Mouse (Mus musculus): ENCODE results near the gene 1700122O11Rik. TPM values are rescaled to one million over a fixed set of nuclear protein-coding genes. Genes with fewer than 3 reads are reported as not detected.
A peak's percentile ranks its signal among the peaks of the same experiment; 100 is the strongest.

Gene 1700122O11Rik
- not detected in 2 replicates for polyA plus RNA-seq (2012; rRNA removed)

DNA sequence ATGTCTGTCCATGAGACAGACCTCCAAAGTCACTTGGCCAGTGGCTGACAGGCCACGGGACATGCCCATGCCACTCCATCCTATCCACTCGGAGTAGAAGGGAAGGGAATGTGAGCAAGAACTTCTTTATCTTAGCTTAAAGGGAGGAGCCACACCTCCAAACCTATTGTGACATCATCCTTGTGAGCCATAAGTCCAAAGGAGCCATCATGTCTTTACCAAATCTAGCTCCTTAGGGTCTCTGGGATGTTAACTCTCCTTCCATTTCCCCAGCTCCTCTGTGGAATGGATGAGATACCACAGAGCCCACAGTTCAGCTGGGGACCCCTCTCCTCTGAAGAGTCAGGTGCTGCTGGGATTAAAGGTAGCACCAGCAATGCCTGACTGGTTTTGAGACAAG, at the start of gene 1700122O11Rik:
Gene 1700122O11Rik (minus strand): TSS at position 101 of the 400 bp plus-strand sequence.
- no peak for DNase-seq (ENCODE audit: low read depth, low spot score)
- 88% methylated on average over 2 of the region's 2 CpGs for WGBS

DNA sequence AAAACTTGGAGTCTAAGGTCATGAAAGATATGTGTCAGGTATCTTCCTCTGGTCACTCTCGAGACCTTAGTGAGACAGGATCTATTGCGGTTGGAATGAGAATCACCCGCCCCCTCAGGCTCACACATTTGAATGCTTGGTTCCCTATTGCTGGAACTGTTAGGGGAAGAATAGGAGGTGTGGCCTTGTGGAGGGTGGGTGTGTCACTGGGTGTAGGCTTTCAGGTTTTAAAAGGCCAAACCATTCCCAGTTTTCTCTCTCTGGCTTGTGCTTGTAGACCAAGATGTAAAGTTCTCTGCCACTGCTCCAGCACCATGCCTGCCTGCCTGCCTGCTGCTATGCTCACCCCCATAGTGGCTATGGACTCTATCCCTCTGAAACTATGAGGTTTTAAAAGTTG, 42.5 kb upstream of the 1700122O11Rik start:
- no peak for DNase-seq (ENCODE audit: low read depth, low spot score)
- WGBS = 65% methylated on average over 3 of the region's 3 CpGs

DNA sequence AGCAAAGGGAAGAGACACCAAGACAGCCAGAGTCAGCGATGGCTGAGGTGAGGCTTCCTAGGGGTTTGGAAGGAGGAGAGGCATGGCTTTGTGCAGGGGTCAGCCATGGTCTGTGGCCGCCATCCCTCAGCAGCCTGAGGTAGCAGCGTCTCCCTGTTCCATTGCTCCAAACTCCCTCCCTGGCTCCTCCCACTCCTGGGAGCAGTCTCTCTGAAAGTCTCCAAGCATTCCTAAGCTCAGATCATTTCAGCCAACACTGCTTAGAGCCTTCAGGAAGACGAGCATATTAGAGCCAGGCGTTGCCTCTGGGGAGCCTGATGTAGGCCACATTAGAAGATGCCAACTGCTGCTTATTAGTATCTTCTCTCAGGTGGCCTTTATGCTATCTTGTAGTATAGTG, 29.6 kb upstream of the 1700122O11Rik start:
- WGBS = 61% methylated on average over 5 of the region's 5 CpGs

DNA sequence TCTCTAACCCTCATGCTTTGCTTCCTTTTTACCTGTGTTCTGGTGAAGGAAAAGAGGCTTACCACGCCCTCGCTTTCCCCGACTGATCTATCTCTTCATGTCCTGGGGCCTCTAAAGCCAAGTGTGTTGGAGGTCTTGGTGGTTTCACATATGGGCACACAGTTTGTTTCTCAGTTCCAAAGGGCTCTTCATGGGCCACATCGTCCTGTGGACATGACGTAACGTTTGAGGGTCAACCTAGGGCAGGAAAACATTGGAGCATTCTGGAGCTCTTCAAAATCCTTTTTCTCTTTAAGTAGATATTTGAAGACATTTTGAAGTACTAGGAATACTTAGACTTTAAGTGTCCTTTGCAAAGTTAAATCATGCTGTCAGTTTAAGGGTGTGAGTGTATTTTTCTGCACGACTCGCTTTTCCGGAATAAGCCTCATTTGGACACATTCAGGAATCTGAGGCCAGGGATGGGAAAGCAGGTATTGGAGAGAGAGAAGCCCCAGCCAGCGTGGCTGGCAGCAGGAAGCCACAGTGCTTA, 29.1 kb upstream of the 1700122O11Rik start:
- 71% methylated on average over 10 of the region's 10 CpGs for WGBS
- DNase-seq (ENCODE audit: low read depth, low spot score) = no peak

More for the DNA sequence above, 29.6 kb upstream of the 1700122O11Rik start:
- DNase-seq (ENCODE audit: low read depth, low spot score) = no peak

DNA sequence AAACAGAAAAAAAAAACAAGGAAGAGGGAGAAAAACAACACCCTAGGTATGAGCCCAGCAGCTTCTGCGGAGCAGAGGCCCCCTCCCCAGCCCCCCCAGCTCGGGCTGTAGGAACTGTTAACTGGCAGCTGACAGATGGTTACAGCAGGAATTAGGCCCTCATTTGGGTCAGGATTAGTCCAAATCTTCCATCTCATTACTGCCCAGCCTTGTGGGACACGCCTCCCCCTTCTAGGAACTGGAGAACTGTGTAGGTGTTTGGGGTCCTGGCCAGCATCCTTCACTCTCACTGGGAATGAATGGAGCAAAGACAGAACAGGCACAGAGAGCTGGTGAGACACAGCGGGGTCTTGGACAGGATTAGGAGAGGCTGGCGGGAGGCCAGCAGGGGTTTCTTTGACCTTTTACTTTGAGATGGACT, 27.0 kb upstream of the 1700122O11Rik start:
- DNase-seq (ENCODE audit: low read depth, low spot score) = no peak
- 72% methylated on average over 5 of the region's 5 CpGs for WGBS

DNA sequence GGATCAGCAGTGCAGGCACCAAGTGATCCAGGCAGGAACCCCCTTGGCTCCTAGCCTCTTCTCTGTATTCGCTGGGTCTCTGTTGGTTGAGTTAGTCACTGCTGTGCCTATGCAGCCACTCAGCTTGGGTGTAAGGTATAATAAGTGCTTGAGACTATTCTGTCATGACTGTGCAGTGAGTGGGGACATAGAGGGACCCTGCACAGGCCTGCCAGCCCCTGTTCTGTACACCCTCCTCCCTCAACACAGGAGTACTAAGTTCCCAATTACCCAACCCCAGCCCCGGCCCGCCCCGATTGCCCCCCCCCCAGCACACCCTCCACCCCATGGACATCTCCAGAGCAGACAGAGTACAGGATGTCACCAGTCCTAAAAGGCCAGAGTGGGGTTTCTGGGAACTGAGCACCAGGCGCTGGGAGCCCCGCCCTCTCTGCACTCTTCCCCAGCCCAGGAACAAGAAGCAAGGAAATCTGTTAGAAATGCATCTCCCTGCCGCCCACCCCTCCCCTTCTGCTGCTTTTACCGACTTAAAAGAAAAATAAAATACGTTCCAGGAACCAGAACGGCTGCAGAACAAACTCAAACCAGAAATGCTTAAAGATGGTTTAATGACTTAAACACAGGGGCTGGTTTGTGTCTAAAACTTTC, 26.2 kb upstream of the 1700122O11Rik start:
- no peak for DNase-seq (ENCODE audit: low read depth, low spot score)
- 40% methylated on average over 10 of the region's 10 CpGs for WGBS

DNA sequence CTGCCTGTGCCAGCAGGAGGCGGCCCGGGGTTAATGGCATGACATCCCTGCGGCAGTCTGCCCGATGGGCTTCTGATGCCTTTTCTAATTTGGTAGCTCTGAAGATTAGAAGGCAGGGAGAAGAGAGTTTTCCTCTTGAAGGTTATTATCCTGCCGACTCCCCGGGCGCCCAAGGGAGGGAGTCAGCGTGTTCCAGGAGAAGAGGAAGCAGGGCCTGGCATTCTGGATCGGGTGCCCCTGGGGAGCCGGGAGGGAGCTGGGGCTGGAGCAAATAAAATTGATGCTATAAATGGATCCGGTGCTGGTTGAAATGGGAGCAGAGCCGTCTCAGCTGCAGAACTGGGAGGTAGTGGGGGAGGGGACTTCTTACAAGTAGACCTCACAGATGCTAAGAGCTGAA, 19.3 kb upstream of the 1700122O11Rik start:
- 21% methylated on average over 12 of the region's 12 CpGs for WGBS
- no peak for DNase-seq (ENCODE audit: low read depth, low spot score)

DNA sequence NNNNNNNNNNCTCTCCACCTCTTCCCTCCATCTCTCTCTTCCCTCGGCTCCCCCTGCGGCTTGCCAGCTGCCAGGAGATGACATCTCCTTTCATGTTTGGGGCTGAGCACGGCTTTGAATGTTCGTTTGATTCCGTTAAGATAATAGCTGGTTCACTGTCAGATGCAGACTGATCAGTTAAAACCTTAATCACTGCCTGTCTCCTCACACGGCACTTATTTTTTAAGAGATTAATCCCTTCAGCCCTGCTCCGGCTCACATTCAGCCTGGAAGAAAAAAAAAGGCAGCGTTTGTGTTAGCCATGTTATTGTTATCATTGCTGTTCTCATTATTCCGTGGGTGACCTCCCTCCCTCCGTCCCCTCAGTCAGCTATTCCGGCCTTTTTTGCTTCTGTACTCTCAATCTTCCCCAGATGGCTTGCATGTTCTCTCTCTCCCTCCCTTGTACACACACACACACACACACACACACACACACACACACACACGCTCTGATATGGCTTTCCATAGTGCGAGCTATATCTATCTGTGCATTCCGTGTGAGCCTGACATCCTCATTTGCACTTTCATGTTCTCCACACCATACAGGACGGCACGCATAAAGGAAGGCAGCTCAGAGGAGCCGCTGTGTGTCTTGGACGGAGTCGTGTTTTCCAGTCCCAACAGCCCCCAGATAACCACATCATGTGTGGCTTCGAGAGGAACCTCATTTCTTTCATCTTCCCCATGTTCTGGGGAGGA, 17.2 kb upstream of the 1700122O11Rik start:
- no peak for DNase-seq (ENCODE audit: low read depth, low spot score)
- 62% methylated on average over 20 of the region's 20 CpGs for WGBS

DNA sequence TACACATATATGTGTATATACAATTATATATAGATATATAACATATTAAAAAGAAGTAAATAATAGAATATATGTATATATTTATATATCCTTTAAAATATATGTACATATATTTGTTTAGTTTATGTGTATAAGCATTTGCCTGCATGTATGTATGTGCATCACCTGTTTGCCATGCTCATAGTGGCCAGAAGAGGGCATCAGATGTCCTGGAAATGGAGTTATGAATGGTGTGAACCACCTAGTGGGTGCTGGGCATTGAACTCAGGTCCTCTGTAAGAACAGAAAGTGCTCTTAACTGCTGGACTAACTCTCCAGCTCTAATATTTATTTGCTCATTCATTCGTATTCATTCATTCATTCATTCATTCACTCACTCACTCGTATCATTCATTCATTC, 15.6 kb upstream of the 1700122O11Rik start:
- no peak for DNase-seq (ENCODE audit: low read depth, low spot score)
- WGBS = 71% methylated on average over 2 of the region's 2 CpGs

DNA sequence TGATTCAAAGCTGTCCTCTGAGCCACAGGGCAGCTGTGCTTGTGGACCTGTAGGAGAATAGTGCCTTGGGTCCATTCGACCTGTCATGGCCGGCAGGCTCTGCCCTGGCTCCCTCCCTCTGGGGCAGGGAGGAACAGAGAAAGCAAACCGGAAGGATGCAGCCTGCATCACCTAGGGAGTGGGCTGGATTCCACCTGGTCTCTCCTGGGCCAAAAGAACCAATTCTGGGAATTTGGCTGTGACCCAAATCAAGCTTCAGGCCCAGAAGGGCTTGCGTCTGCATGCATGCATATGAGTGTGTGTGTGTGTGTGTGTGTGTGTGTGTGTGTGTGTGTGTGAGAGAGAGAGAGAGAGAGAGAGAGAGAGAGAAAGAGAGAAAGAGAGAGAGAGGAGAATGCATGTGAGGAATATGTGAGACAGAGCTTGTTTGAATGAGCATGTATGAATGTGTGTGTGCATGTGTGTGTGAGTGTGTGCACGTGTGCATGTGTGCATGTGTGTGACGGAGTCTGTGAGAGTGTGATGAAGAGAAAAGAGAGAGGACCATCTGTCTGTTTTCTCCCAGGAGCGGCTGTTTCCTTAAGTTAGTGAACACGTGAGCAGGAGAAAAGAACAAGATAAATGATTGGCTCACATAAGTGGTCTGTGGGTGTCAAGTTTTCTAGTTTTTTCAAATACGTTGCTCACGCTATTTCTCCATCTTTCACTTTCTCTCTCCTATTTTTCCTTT, 14.4 kb upstream of the 1700122O11Rik start:
- DNase-seq (ENCODE audit: low read depth, low spot score) = no peak
- 78% methylated on average over 10 of the region's 10 CpGs for WGBS

DNA sequence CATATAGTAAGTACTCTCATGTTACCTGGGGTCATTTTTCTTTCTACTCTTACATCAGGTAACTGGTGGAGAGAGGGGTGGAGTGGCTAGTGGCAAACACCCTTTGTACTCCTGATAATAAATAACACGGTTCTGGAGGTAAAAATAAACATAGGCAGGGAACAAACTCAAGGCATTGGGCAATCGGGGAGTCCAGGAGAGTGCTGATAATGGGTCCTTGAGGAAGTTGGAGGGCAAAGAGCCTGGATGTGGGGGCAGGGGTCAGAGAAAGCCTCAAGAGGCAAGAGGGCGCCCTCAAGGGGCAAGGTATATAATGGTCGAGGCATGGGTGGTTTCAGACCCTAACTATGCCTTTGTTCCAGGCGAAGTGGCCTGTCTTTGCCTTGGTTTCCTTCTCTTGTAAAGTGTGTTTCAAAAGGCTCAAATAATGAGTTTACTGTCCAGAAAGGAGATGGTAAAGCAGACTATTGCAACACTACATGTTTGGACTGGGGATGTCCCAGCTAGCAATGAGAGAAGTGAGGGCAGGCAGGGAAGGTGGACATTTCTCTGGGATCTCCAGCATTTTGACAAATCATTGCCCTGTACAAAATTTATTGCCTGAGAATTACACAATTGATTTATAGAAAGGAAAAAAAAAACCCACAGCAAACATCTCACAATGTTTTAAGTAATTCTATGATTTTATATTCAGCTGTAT, 13.7 kb upstream of the 1700122O11Rik start:
- no peak for DNase-seq (ENCODE audit: low read depth, low spot score)

DNA sequence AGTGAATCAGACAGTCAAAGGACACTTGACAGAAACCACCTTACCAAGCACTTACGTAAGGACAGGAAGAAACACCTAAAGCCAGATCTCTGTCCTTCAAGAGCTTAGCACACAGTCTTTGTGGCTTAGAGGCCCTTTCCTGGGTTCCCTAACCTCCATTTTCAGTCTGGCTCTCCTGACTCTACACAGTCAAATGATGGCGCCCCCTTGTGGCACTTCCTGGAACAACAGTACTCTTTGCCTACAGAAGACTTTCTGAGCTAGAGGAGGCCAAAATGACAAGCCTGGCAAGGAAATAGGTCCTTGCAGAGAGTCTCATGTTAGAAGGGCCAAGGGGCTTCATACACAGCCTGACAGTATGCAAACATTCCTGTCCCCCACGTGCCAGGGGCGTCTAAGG, 7.5 kb upstream of the 1700122O11Rik start:
- WGBS = 40% methylated on average over 4 of the region's 4 CpGs
- no peak for DNase-seq (ENCODE audit: low read depth, low spot score)

More for the DNA sequence above, 13.7 kb upstream of the 1700122O11Rik start:
- 40% methylated on average over 5 of the region's 5 CpGs for WGBS

DNA sequence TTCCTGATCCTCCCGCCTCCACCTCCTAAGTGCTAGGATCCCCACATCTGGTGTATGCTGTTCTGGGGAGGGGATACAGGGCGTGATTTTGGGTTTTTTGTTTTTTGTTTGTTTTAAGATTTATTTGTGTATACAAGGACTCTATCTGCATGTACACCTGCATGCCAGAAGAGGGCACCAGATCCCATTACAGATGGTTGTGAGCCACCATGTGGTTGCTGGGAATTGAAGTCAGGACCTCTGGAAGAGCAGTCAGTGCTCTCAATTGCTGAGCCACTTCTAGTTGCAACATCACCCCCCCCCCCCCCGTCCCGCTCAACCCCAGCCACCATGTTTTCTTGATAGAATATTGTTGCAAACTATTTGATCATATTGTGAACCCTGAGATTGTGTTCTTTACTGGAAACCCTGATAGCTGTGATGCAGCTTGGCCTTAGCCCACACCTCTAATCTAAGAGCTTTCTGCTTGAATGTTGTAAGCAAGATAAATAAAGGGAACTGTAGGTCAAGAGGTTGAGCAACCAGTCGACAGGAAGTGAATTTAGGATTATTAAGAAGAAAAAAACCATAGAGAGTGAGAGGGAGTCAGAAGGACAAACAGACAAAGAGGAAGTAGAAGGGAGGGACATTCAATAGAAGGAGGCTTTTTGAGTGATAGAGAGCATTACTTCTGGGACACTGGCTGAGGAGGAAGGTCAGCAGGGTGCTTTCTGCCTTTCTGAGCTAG, 5.2 kb upstream of the 1700122O11Rik start:
- 58% methylated on average over 5 of the region's 5 CpGs for WGBS
- no peak for DNase-seq (ENCODE audit: low read depth, low spot score)

DNA sequence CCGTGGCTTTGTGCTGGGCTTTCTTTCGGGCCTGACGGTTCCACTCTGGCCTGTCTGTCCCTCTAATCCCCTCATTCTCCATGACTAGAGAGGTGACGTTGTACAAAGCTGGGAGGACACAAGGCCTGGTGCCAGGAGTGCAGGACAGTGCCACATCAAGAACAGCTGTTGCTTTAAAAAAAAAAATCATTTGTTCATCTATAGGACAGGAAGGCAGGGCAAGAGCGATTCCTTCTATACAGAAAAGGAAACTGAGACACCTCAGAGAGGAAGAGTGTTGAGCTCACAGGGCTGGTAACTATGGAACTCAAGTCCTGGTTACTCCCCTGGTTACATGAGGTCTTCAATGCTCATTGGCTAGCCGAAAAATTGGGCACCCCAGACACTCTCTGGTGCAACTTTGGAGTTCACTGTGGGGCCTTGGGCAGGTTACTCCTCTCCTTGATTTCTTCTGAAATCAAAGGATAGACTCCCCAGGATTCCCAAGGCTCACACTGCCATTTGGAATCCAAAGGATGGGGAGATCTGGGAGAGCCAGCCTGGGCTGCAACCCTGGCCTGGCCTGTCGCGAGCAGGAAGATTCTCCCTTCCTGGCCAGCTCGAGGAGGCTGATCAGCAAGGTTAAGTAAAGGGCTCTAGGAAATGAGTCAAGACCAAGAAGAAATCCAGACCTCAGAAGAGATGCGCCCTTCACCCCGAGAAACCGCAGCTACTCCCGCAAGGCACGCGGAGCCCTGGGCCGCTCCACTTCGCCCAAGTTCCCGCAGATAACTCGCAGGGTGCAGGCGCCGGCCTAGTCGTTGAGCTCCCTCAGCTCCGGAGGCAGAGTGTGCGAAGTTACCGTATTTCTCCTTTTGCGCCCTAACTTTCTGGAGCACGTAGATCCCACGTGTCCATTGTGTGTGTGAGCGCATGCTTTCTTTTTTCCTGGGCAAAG, 3.5 kb upstream of the 1700122O11Rik start:
- WGBS = 4% methylated on average over 29 of the region's 29 CpGs

DNA sequence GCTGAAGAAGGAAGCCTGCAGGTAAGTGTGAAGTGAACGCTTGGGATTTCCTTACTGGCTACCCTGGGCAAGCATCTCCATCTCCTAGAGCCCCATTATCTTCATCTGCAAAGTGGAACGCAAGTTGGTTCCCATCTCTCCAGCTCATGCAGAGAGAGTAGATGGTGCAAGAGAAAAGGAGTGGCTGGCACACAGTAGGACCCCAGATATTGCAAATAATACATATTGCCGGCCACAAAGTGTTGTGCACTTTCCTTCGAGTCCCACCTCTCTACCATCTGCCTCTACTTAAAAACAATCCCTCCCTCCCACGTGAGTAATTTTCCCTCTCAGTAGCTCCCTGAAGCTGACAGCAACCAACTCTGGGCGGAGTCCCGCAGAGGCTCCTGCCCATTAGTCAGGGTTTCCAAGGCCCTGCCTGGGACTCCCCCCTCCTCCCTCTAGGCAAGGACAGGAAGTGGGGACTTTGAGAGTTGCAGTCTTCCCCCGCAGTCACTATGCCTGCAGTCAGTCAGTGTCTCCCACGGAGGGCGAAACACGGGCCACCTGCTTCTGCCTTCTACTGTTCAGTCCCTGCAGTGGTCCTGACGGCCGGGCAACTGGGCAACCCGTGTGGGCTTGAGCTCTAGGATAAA, 1.3 kb upstream of the 1700122O11Rik start:
- DNase-seq (ENCODE audit: low read depth, low spot score) = no peak
- WGBS = 13% methylated on average over 14 of the region's 14 CpGs

More for the DNA sequence above, 3.5 kb upstream of the 1700122O11Rik start:
- peak; percentile 65 for DNase-seq (ENCODE audit: low read depth, low spot score)

DNA sequence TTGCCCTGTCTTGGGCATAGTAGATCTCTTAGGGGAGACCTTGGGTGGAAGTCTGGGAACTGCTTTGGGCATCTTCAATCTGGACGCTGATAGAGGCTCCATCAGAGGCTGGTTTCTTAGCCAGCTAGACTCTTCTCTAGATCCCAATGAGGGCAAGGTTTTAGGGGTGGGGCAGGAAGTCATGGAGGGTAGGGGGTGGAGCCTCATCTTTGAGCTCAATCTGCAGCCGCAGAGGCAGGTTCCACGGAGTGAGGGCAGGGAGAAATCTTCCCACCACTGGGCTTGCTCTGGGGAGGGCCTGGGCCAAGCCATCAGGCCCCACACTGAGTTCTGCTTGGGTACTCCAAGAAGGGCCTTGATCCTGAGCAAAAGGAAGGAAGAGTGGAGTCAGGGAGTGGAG, 1.2 kb downstream of the 1700122O11Rik start:
- WGBS = 44% methylated on average over 3 of the region's 3 CpGs
- no peak for DNase-seq (ENCODE audit: low read depth, low spot score)
